Mouse (Mus musculus): ENCODE results near the gene Trpm3.

GRCm38 (mm10) chr19:22138590-22139421, at the start of gene Trpm3:
- TF ChIP-seq CTCF (IDR thresholded peaks at IDR 0.05) (no peak), EP300 (IDR thresholded peaks at IDR 0.05) (no peak)

Measured in lung, postnatal 0 days (tissue).